Mouse (Mus musculus): ENCODE measurements around the gene Defb21. TPM values are rescaled to one million over a fixed set of nuclear protein-coding genes. Genes with fewer than 3 reads are reported as not detected.

Defb21 gene
- polyA plus RNA-seq, 1 experiment from 2014 or later: not detected

GRCm38 (mm10) chr2:152573484-152573883, 940 bp downstream of the Defb21 start:
- no peaks in the 10 kb centered on the region for H3K36me3 ChIP-seq (replicated peaks)
- H3K27ac ChIP-seq: no peak overlapping the region
- H3K4me3 ChIP-seq (replicated peaks): no peak overlapping the region
- H3K9ac ChIP-seq: no peak overlapping the region
- 91% methylated on average over 8 of the region's 8 CpGs for WGBS
- no peak overlapping the region for H3K4me2 ChIP-seq
- H3K4me1 ChIP-seq: no peaks in the 10 kb centered on the region
- no peak for ATAC-seq (ENCODE audit: low FRiP score)
- H3K27me3 ChIP-seq: no peaks in the 10 kb centered on the region
- H3K9me3 ChIP-seq: no peaks in the 10 kb centered on the region

GRCm38 (mm10) chr2:152580107-152580506, 7.6 kb downstream of the Defb21 start, which contains the start of gene Defb19:
Defb19 (minus strand) TSS chr2:152580312.
- no peak within 1 kb of the TSS for H3K4me2 ChIP-seq
- no peak for ATAC-seq (ENCODE audit: low FRiP score)
- no peak within 1 kb of the TSS for H3K4me3 ChIP-seq (replicated peaks)
- no peaks in the 10 kb centered on the region for H3K36me3 ChIP-seq (replicated peaks)
- no peak within 1 kb of the TSS for H3K27ac ChIP-seq
- 70% methylated on average over 7 of the region's 7 CpGs for WGBS
- H3K9me3 ChIP-seq: no peaks in the 10 kb centered on the region
- no peak within 1 kb of the TSS for H3K9ac ChIP-seq
- no peaks in the 10 kb centered on the region for H3K27me3 ChIP-seq
- no peaks in the 10 kb centered on the region for H3K4me1 ChIP-seq

- no peaks in the 10 kb centered on the region for H3K36me3 ChIP-seq (replicated peaks)
- H3K9me3 ChIP-seq: no peaks in the 10 kb centered on the region
- no peaks in the 10 kb centered on the region for H3K4me1 ChIP-seq
- no peak overlapping the region for H3K4me3 ChIP-seq (replicated peaks)
- H3K9ac ChIP-seq: no peak overlapping the region
- no peak for ATAC-seq (ENCODE audit: low FRiP score)
- H3K4me2 ChIP-seq: no peak overlapping the region
- no peak overlapping the region for H3K27ac ChIP-seq
- WGBS: 88% methylated on average over 11 of the region's 11 CpGs
- no peaks in the 10 kb centered on the region for H3K27me3 ChIP-seq
Measured at GRCm38 (mm10) chr2:152580612-152581011, 8.1 kb downstream of the Defb21 start.

- Histone ChIP-seq H3K4me1 (peaks cover 7% of the 10 kb centered on the region; the same call in 1 of the 2 replicates), H3K4me3 (replicated peaks) (no peak overlapping the region), H3K9ac (no peak overlapping the region)
Measured at GRCm38 (mm10) chr2:152586926-152587560, 14.5 kb downstream of the Defb21 start.

GRCm38 (mm10) chr2:152588450-152588849, 15.9 kb downstream of the Defb21 start:
- Histone ChIP-seq H3K9ac (no peak overlapping the region), H3K27me3 (no peaks in the 10 kb centered on the region), H3K27ac (no peak overlapping the region), H3K36me3 (replicated peaks) (no peaks in the 10 kb centered on the region), H3K4me1 (peaks cover 7% of the 10 kb centered on the region; the same call in 1 of the 2 replicates), H3K4me3 (replicated peaks) (no peak overlapping the region), H3K9me3 (no peaks in the 10 kb centered on the region), H3K4me2 (no peak overlapping the region)
- WGBS: 39% methylated on average over 2 of the region's 2 CpGs
- no peak for ATAC-seq (ENCODE audit: low FRiP score)

More at GRCm38 (mm10) chr2:152586926-152587560, 14.5 kb downstream of the Defb21 start:
- no peak overlapping the region for H3K27ac ChIP-seq
- no peaks in the 10 kb centered on the region for H3K9me3 ChIP-seq
- 81% methylated on average over 4 of the region's 4 CpGs for WGBS
- H3K4me2 ChIP-seq: no peak overlapping the region
- no peak for ATAC-seq (ENCODE audit: low FRiP score)
- no peaks in the 10 kb centered on the region for H3K36me3 ChIP-seq (replicated peaks)
- H3K27me3 ChIP-seq: no peaks in the 10 kb centered on the region

GRCm38 (mm10) chr2:152589021-152589420, 16.5 kb downstream of the Defb21 start:
- 33% methylated on average over 6 of the region's 6 CpGs for WGBS
- Histone ChIP-seq H3K4me3 (replicated peaks) (no peak overlapping the region), H3K27ac (no peak overlapping the region), H3K9ac (no peak overlapping the region), H3K27me3 (no peaks in the 10 kb centered on the region), H3K4me2 (no peak overlapping the region), H3K4me1 (peaks cover 7% of the 10 kb centered on the region; the same call in 1 of the 2 replicates), H3K9me3 (no peaks in the 10 kb centered on the region), H3K36me3 (replicated peaks) (no peaks in the 10 kb centered on the region)
- no peak for ATAC-seq (ENCODE audit: low FRiP score)

- Histone ChIP-seq H3K27ac (no peak within 1 kb of the TSS), H3K27me3 (no peaks in the 10 kb centered on the region), H3K4me2 (no peak within 1 kb of the TSS), H3K4me3 (replicated peaks) (no peak within 1 kb of the TSS), H3K36me3 (replicated peaks) (no peaks in the 10 kb centered on the region), H3K9me3 (no peaks in the 10 kb centered on the region), H3K9ac (no peak within 1 kb of the TSS), H3K4me1 (no peaks in the 10 kb centered on the region)
- ATAC-seq (ENCODE audit: low FRiP score): no peak
- WGBS: 68% methylated on average over 7 of the region's 7 CpGs
Measured at GRCm38 (mm10) chr2:152599299-152599698, 26.8 kb downstream of the Defb21 start, which contains the start of gene Defb45. Defb45 (minus strand) TSS chr2:152599399.

- 92% methylated on average over 6 of the region's 6 CpGs for WGBS
Measured at GRCm38 (mm10) chr2:152600076-152600475, 27.5 kb downstream of the Defb21 start.

GRCm38 (mm10) chr2:152601275-152601960, 28.9 kb downstream of the Defb21 start:
- Histone ChIP-seq H3K4me1 (no peaks in the 10 kb centered on the region), H3K4me3 (replicated peaks) (no peak overlapping the region), H3K27me3 (no peaks in the 10 kb centered on the region), H3K36me3 (replicated peaks) (no peaks in the 10 kb centered on the region), H3K9ac (no peak overlapping the region), H3K27ac (no peak overlapping the region), H3K4me2 (no peak overlapping the region), H3K9me3 (no peaks in the 10 kb centered on the region)
- 76% methylated on average over 4 of the region's 4 CpGs for WGBS
- ATAC-seq (ENCODE audit: low FRiP score): no peak

More at GRCm38 (mm10) chr2:152600076-152600475, 27.5 kb downstream of the Defb21 start:
- Histone ChIP-seq H3K9ac (no peak overlapping the region), H3K4me2 (no peak overlapping the region), H3K4me1 (no peaks in the 10 kb centered on the region), H3K27me3 (no peaks in the 10 kb centered on the region), H3K36me3 (replicated peaks) (no peaks in the 10 kb centered on the region), H3K9me3 (no peaks in the 10 kb centered on the region), H3K4me3 (replicated peaks) (no peak overlapping the region), H3K27ac (no peak overlapping the region)
- no peak for ATAC-seq (ENCODE audit: low FRiP score)

- no peak for ATAC-seq (ENCODE audit: low FRiP score)
- no peak within 1 kb of the TSS for H3K27ac ChIP-seq
- WGBS: 84% methylated on average over 15 of the region's 15 CpGs
- H3K4me3 ChIP-seq (replicated peaks): no peak within 1 kb of the TSS
- H3K36me3 ChIP-seq (replicated peaks): no peaks in the 10 kb centered on the region
- no peaks in the 10 kb centered on the region for H3K9me3 ChIP-seq
- no peaks in the 10 kb centered on the region for H3K4me1 ChIP-seq
- H3K4me2 ChIP-seq: no peak within 1 kb of the TSS
- no peaks in the 10 kb centered on the region for H3K27me3 ChIP-seq
- no peak within 1 kb of the TSS for H3K9ac ChIP-seq
Measured at GRCm38 (mm10) chr2:152604057-152604456, 31.5 kb downstream of the Defb21 start, which contains the start of gene Defb36. Defb36 (plus strand) TSS chr2:152604327.

- no peaks in the 10 kb centered on the region for H3K4me1 ChIP-seq
- H3K4me3 ChIP-seq (replicated peaks): no peak overlapping the region
- H3K4me2 ChIP-seq: no peak overlapping the region
- 77% methylated on average over 6 of the region's 6 CpGs for WGBS
- ATAC-seq (ENCODE audit: low FRiP score): no peak
- H3K9ac ChIP-seq: no peak overlapping the region
- no peak overlapping the region for H3K27ac ChIP-seq
- no peaks in the 10 kb centered on the region for H3K36me3 ChIP-seq (replicated peaks)
- no peaks in the 10 kb centered on the region for H3K27me3 ChIP-seq
- no peaks in the 10 kb centered on the region for H3K9me3 ChIP-seq
Measured at GRCm38 (mm10) chr2:152607746-152608145, 35.2 kb downstream of the Defb21 start.

GRCm38 (mm10) chr2:152608719-152609118, 36.2 kb downstream of the Defb21 start:
- H3K27ac ChIP-seq: no peak overlapping the region
- no peaks in the 10 kb centered on the region for H3K27me3 ChIP-seq
- H3K4me2 ChIP-seq: no peak overlapping the region
- no peaks in the 10 kb centered on the region for H3K36me3 ChIP-seq (replicated peaks)
- H3K9me3 ChIP-seq: no peaks in the 10 kb centered on the region
- no peaks in the 10 kb centered on the region for H3K4me1 ChIP-seq
- no peak for ATAC-seq (ENCODE audit: low FRiP score)
- no peak overlapping the region for H3K4me3 ChIP-seq (replicated peaks)
- WGBS: 95% methylated on average over 1 of the region's 1 CpGs
- no peak overlapping the region for H3K9ac ChIP-seq

All from forebrain, embryonic 12.5 days (tissue).